Mouse (Mus musculus): ENCODE data around the gene Amigo2. TPM values are rescaled to one million over a fixed set of nuclear protein-coding genes. Genes with fewer than 3 reads are reported as not detected.
A peak's percentile ranks its signal among the peaks of the same experiment; 100 is the strongest.

Amigo2 gene
- polyA plus RNA-seq (2014; fragmentation: Nextera tagmentation; extraction: Ambion mirVana), result 4.0 and 4.4 TPM in 2 replicates

GRCm38 (mm10) chr15:97246911-97247790, at the start of gene Amigo2, which contains the start of gene Pced1b:
Gene Amigo2, minus strand, starts transcription at chr15:97247287.
Gene Pced1b, plus strand, starts transcription at chr15:97247107.
- Histone ChIP-seq H3K27me3 (ENCODE audit: control insufficient read depth, insufficient read depth, low read length) (peaks cover 3% of the 10 kb centered on the region; the same call in 1 of the 2 replicates), H3K4me2 (ENCODE audit: low read depth, severe bottlenecking) (peak within 1 kb of the TSS; percentile 93), H3K27ac (replicated peaks; ENCODE audit: low read depth, low read length) (peak within 1 kb of the TSS; percentile 36; the same call in 1 of the 2 replicates), H3K9ac (ENCODE audit: low read length) (peak within 1 kb of the TSS; percentile 89), H3K9me3 (ENCODE audit: control insufficient read depth, low read length) (no peaks in the 10 kb centered on the region), H3K4me1 (ENCODE audit: control insufficient read depth, insufficient read depth, low read length) (peaks cover 2% of the 10 kb centered on the region; the same call in 1 of the 2 replicates), H3K4me3 (ENCODE audit: low read depth, low read length) (peak within 1 kb of the TSS; percentile 74), H3K36me3 (ENCODE audit: control insufficient read depth, insufficient read depth, low read length) (no peaks in the 10 kb centered on the region)
- ATAC-seq (ENCODE audit: insufficient number of reproducible peaks, low FRiP score, low TSS enrichment, low read depth) (peak; percentile 93), DNase-seq (ENCODE audit: low spot score) (peak; percentile 63)
- WGBS, result under 1% methylated on average over 77 of the region's 125 CpGs

GRCm38 (mm10) chr15:97291291-97292050, 44.4 kb upstream of the Amigo2 start:
- H3K4me3 ChIP-seq (ENCODE audit: low read depth, low read length), result no peak overlapping the region
- H3K4me1 ChIP-seq (ENCODE audit: control insufficient read depth, insufficient read depth, low read length), result no peaks in the 10 kb centered on the region
- 66% methylated on average over 21 of the region's 21 CpGs for WGBS
- H3K27me3 ChIP-seq (ENCODE audit: control insufficient read depth, insufficient read depth, low read length), result no peaks in the 10 kb centered on the region
- no peaks in the 10 kb centered on the region; the same call in 1 of the 2 replicates for H3K36me3 ChIP-seq (ENCODE audit: control insufficient read depth, insufficient read depth, low read length)
- DNase-seq (ENCODE audit: low spot score) (peak; percentile 42), ATAC-seq (ENCODE audit: insufficient number of reproducible peaks, low FRiP score, low TSS enrichment, low read depth) (peak; percentile 35; the same call in 1 of the 2 replicates)
- H3K4me2 ChIP-seq (ENCODE audit: low read depth, severe bottlenecking), result no peak overlapping the region
- no peaks in the 10 kb centered on the region for H3K9me3 ChIP-seq (ENCODE audit: control insufficient read depth, low read length)
- H3K27ac ChIP-seq (replicated peaks; ENCODE audit: low read depth, low read length), result no peak overlapping the region
- H3K9ac ChIP-seq (ENCODE audit: low read length), result no peak overlapping the region

- Histone ChIP-seq H3K9me3 (ENCODE audit: control insufficient read depth, low read length) (no peaks in the 10 kb centered on the region), H3K9ac (ENCODE audit: low read length) (no peak overlapping the region), H3K4me2 (ENCODE audit: low read depth, severe bottlenecking) (no peak overlapping the region), H3K27ac (replicated peaks; ENCODE audit: low read depth, low read length) (no peak overlapping the region), H3K4me3 (ENCODE audit: low read depth, low read length) (no peak overlapping the region), H3K36me3 (ENCODE audit: control insufficient read depth, insufficient read depth, low read length) (no peaks in the 10 kb centered on the region; the same call in 1 of the 2 replicates), H3K27me3 (ENCODE audit: control insufficient read depth, insufficient read depth, low read length) (no peaks in the 10 kb centered on the region), H3K4me1 (ENCODE audit: control insufficient read depth, insufficient read depth, low read length) (no peaks in the 10 kb centered on the region)
- DNase-seq (ENCODE audit: low spot score) (no peak), ATAC-seq (ENCODE audit: insufficient number of reproducible peaks, low FRiP score, low TSS enrichment, low read depth) (no peak)
- 98% methylated on average over 6 of the region's 6 CpGs for WGBS
These were observed 43.3 kb upstream of the Amigo2 start for GRCm38 (mm10) chr15:97290351-97290750.

- 88% methylated on average over 4 of the region's 4 CpGs for WGBS
- Histone ChIP-seq H3K9ac (ENCODE audit: low read length) (no peak overlapping the region), H3K9me3 (ENCODE audit: control insufficient read depth, low read length) (no peaks in the 10 kb centered on the region), H3K4me3 (ENCODE audit: low read depth, low read length) (no peak overlapping the region), H3K4me1 (ENCODE audit: control insufficient read depth, insufficient read depth, low read length) (no peaks in the 10 kb centered on the region), H3K4me2 (ENCODE audit: low read depth, severe bottlenecking) (no peak overlapping the region), H3K27me3 (ENCODE audit: control insufficient read depth, insufficient read depth, low read length) (no peaks in the 10 kb centered on the region), H3K27ac (replicated peaks; ENCODE audit: low read depth, low read length) (no peak overlapping the region), H3K36me3 (ENCODE audit: control insufficient read depth, insufficient read depth, low read length) (no peaks in the 10 kb centered on the region)
- ATAC-seq (ENCODE audit: insufficient number of reproducible peaks, low FRiP score, low TSS enrichment, low read depth), result no peak
- no peak for DNase-seq (ENCODE audit: low spot score)
These were observed 42.1 kb upstream of the Amigo2 start for GRCm38 (mm10) chr15:97289176-97289575.

- no peaks in the 10 kb centered on the region for H3K4me1 ChIP-seq (ENCODE audit: control insufficient read depth, insufficient read depth, low read length)
- DNase-seq (ENCODE audit: low spot score), result no peak
- H3K9me3 ChIP-seq (ENCODE audit: control insufficient read depth, low read length), result no peaks in the 10 kb centered on the region
- no peak overlapping the region for H3K4me2 ChIP-seq (ENCODE audit: low read depth, severe bottlenecking)
- WGBS, result 76% methylated on average over 13 of the region's 13 CpGs
- H3K36me3 ChIP-seq (ENCODE audit: control insufficient read depth, insufficient read depth, low read length), result no peaks in the 10 kb centered on the region
- no peak overlapping the region for H3K9ac ChIP-seq (ENCODE audit: low read length)
- H3K27ac ChIP-seq (replicated peaks; ENCODE audit: low read depth, low read length), result no peak overlapping the region
- H3K27me3 ChIP-seq (ENCODE audit: control insufficient read depth, insufficient read depth, low read length), result no peaks in the 10 kb centered on the region
- no peak overlapping the region for H3K4me3 ChIP-seq (ENCODE audit: low read depth, low read length)
- ATAC-seq (ENCODE audit: insufficient number of reproducible peaks, low FRiP score, low TSS enrichment, low read depth), result no peak
These were observed 41.6 kb upstream of the Amigo2 start for GRCm38 (mm10) chr15:97288690-97289089.

- Histone ChIP-seq H3K4me2 (ENCODE audit: low read depth, severe bottlenecking) (no peak overlapping the region), H3K4me1 (ENCODE audit: control insufficient read depth, insufficient read depth, low read length) (no peaks in the 10 kb centered on the region), H3K9ac (ENCODE audit: low read length) (no peak overlapping the region), H3K27ac (replicated peaks; ENCODE audit: low read depth, low read length) (no peak overlapping the region), H3K36me3 (ENCODE audit: control insufficient read depth, insufficient read depth, low read length) (no peaks in the 10 kb centered on the region), H3K4me3 (ENCODE audit: low read depth, low read length) (no peak overlapping the region), H3K9me3 (ENCODE audit: control insufficient read depth, low read length) (no peaks in the 10 kb centered on the region), H3K27me3 (ENCODE audit: control insufficient read depth, insufficient read depth, low read length) (no peaks in the 10 kb centered on the region)
- WGBS, result 91% methylated on average over 5 of the region's 5 CpGs
- no peak for ATAC-seq (ENCODE audit: insufficient number of reproducible peaks, low FRiP score, low TSS enrichment, low read depth)
- no peak for DNase-seq (ENCODE audit: low spot score)
These were observed 40.5 kb upstream of the Amigo2 start for GRCm38 (mm10) chr15:97287436-97288143.

- no peaks in the 10 kb centered on the region for H3K4me1 ChIP-seq (ENCODE audit: control insufficient read depth, insufficient read depth, low read length)
- no peaks in the 10 kb centered on the region for H3K9me3 ChIP-seq (ENCODE audit: control insufficient read depth, low read length)
- no peak overlapping the region for H3K4me3 ChIP-seq (ENCODE audit: low read depth, low read length)
- ATAC-seq (ENCODE audit: insufficient number of reproducible peaks, low FRiP score, low TSS enrichment, low read depth) (no peak), DNase-seq (ENCODE audit: low spot score) (no peak)
- H3K27me3 ChIP-seq (ENCODE audit: control insufficient read depth, insufficient read depth, low read length), result no peaks in the 10 kb centered on the region
- no peak overlapping the region for H3K27ac ChIP-seq (replicated peaks; ENCODE audit: low read depth, low read length)
- H3K36me3 ChIP-seq (ENCODE audit: control insufficient read depth, insufficient read depth, low read length), result no peaks in the 10 kb centered on the region
- H3K4me2 ChIP-seq (ENCODE audit: low read depth, severe bottlenecking), result no peak overlapping the region
- 82% methylated on average over 10 of the region's 10 CpGs for WGBS
- no peak overlapping the region for H3K9ac ChIP-seq (ENCODE audit: low read length)
These were observed 39.6 kb upstream of the Amigo2 start for GRCm38 (mm10) chr15:97286731-97287130.

Data from limb, embryonic 11.5 days (tissue).